Mouse (Mus musculus): ENCODE results near the gene Fabp2. TPM values are rescaled to one million over a fixed set of nuclear protein-coding genes. Genes with fewer than 3 reads are reported as not detected.

Gene Fabp2
- not detected for polyA plus RNA-seq (2017; shearing (Covaris generic))

- ATAC-seq = no peak
Observed at GRCm38 (mm10) chr3:122894772-122895171, at the start of gene Fabp2. Gene Fabp2, plus strand, starts transcription at chr3:122895072.

DNA sequence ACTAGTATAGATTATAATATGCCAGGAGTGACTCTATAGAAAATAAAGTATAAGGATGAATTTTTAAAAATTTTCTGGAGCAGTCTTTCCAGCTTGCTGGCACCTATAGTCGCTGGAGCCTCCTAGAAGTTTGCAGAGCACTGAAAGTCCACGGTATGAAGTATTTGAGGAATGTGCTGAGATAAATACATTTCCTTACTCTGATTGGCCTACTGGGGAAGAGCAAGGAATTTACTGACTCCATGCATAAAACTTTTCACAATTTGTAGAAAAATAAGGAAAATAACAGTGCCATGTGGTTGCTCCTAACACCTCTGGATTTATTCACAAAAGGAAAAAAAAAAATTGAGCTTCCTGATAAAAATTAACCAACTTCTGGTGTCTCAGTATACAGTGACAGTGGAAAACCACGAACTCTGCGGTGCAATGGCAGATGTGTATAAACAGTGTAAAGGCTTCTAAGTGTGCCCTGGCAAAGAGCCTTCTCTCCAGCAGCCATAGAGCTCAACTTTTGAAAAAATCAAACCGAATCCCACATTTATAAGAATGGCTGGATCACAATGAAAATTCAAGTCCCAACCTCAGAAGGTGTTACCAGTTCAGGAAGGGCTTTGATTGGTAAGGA, 46.4 kb upstream of the Fabp2 start:
- no peak for ATAC-seq

DNA sequence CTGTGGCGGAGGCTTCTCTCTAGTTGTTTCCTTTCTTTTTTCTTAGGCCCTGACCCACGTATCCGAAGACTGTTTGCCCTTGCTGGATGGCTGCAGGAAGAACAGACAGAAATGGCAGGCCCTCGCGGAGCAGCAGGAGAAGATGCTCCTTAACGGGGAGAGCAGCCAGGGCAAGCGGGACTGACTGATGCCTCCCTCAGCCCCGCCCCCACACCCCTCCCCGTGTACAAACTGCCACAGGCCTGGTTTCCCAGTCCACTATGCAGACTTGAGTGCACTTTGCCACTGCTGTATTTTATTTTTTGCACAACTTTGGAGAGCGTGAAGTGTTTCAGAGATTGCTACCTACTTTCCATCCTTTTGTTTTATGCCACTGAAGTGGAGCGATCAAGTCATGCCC, 39.7 kb upstream of the Fabp2 start:
- no peak for ATAC-seq

GRCm38 (mm10) chr3:122859829-122860228, 35.0 kb upstream of the Fabp2 start:
- ATAC-seq = no peak

- ATAC-seq = no peak
Observed at GRCm38 (mm10) chr3:122860573-122861498, 34.0 kb upstream of the Fabp2 start.

GRCm38 (mm10) chr3:122865092-122865491, 29.8 kb upstream of the Fabp2 start:
- no peak for ATAC-seq

- ATAC-seq = no peak
Observed at GRCm38 (mm10) chr3:122868270-122868669, 26.6 kb upstream of the Fabp2 start.

GRCm38 (mm10) chr3:122871596-122871995, 23.3 kb upstream of the Fabp2 start:
- no peak for ATAC-seq

- ATAC-seq = no peak
Observed at GRCm38 (mm10) chr3:122876870-122877269, 18.0 kb upstream of the Fabp2 start.

DNA sequence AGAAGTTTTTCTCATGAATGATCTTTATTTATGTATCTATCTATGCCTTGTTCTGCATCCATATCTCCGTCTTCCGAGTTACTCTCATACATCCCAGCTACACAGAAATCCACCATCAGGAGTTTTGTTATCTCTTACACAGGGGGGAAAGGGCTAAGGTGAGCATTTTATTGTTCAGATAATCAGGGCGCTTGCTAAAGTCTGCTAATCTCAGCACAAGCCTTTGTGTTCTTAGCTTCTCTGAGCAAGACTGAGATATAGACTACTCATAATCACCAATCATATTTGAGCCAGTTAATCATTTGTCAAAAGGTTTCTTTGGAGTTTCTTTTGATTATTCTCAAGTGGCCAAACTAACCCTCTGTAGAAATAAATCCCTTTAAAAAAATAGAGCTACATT, 17.3 kb upstream of the Fabp2 start:
- ATAC-seq = no peak

DNA sequence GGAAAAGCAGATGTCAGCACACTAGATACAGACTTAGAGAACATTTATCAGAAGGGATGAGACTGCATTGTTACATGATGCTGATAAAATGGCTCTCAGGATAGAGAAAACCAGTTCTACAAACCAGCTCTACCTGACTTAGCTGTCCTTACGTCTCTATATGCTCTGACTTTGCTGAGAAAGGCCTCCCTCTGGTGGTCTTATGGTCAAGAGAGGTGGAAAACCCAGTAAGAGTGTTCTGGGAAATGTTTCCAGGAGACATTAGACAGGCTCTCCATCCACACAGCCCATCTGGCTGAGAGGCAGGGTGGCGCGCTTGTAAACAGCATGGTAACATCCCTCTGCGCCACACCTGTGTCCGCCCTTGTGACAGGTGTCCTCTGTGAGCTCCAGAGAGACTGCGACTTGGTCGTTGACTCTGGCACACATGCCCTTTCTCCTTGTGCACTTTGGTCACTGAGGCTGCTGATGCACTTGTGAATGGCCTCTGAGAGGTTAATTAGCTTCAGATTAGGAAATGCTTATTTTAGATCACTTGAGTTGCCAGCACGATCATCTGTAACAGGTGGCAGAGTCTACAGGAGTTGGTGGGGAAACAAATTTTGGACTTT, 16.1 kb upstream of the Fabp2 start:
- ATAC-seq = no peak

DNA sequence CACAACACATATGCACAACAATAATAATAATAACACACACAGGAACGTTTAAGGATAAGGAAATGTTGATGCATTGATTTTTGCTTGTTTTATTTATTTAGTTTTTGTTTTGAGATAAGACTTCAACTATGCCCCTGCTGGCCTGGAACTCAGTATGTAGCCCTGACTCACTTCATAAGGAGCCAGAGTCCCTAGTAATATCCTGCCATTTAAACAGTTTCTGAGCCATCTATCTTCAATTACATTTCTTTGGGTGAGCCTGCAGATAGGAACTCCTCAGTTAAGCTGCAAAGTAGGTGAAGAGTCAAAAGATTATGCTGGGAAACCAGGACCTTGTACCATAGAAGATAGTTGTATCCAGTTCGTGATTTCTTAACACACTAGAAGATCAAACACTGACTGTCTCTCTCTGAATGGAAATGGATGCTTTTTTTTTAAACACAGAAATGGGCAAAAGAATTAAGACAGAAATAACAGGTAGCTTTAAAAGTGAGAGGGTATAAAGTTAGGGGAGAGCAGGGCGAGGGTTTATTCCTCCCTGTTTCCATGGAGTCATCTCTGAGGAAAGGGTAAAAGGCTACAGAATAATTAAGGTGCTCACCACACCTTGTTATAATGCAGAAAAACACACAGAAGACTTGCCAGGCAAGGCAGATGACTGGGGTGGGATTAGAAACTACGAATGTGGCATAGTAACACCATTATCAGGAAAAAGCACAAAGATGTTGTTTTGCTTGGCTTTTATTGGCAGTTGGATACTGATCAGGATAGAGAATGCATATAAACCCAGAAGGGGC, 7.2 kb upstream of the Fabp2 start:
- no peak for ATAC-seq

GRCm38 (mm10) chr3:122888371-122888819, 6.5 kb upstream of the Fabp2 start:
- no peak for ATAC-seq

- ATAC-seq = no peak
Observed at GRCm38 (mm10) chr3:122895189-122895731, 388 bp downstream of the Fabp2 start.

GRCm38 (mm10) chr3:122898254-122898653, 3.4 kb downstream of the Fabp2 start:
- no peak for ATAC-seq

DNA sequence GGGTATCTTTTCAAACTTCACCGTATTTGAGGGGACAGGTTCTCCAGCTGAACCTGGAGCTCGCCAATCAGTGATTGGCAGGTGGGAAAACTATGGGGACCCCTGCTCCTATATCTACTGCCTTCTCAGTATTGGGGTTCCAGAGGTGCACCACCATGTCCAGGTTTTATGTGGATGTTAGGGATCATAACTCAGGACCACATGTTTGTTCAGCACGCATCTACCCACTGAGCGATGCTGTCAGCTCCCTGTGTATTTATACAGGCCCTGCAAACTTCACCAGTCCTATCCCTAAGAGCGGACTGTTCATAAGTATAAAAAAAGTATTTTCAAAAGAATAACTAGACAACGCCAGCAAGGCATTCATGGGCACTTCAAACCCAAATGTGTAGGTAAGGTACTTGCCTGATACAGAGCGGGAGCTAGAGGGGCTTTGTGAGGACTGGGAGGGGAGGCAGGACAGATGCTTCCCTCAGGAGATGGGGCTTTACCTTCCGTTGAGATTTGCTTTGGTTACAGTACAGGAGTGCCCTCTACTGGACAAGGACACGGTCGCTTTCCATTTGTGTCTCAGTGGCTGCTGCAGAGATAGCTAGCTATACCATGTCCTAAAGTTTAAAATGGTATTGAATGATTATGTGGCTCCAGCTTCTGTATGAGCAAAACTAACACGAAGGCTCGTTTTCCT, 9.0 kb downstream of the Fabp2 start:
- no peak for ATAC-seq

DNA sequence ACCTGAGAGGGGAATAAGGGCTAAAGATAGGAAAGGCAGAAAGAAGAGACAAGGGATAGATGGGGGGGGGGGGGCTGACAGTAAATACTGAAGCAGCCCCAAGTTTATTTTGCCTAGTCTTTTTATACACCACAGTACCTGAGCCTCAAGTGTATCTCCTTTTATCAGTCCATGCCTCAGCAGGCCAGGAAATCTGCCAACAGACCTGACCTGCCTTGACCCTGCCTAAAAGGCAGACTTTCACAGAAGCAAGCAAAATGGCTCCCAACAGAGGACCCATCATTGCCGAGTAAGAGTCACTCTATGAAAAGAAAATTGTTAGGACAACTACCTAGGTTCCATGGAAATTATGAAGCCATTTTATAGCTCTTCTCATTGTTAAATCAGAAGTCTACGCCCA, 13.0 kb downstream of the Fabp2 start:
- no peak for ATAC-seq

DNA sequence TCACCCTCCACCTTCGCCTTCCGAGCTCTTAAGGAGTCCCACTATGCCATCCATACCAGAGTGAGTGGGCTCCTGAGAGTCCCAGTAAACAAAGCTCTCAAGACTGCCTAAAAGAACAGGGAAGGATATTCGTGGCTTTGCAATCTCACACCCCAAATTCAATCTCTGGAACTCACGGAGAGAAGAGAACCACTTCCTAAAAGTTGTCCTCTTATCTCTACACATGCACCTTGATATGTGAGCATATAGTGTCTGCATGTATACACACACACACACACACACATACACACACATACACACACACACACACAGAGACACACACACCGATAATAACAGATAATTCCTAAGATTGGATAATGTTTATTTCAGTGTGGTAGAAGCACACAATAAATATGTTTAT, 20.6 kb downstream of the Fabp2 start:
- no peak for ATAC-seq

GRCm38 (mm10) chr3:122916191-122916680, 21.4 kb downstream of the Fabp2 start:
- ATAC-seq = no peak

- no peak for ATAC-seq
Observed at GRCm38 (mm10) chr3:122918672-122919071, 23.8 kb downstream of the Fabp2 start.

DNA sequence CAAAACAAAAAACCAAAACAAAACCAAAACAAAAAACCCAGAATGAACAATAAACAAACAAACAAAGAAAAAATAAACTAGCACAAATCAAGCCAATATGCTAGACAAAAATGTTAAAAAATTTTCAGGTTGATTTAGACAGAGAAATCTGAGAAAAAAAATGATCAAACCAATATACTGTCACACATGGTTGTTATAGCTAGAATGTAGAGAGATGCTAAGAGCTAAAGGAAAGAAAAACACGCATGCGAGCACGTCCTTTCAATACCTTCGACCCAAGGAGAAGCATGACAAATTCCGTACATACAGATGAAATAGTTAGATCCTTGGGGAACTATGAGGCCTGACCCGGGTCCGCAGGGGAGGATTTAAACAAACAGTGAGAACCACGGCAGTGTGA, 24.4 kb downstream of the Fabp2 start, which contains the start of gene Gm10959:
Gene Gm10959 (minus strand): TSS at position 101 of the 400 bp plus-strand sequence.
- ATAC-seq = no peak

All from activated CD4-positive, CD25-positive, alpha-beta regulatory T cell, adult 4 months (primary cell).